Comparison of ENCODE assay signal across 23 mouse cellular contexts in genomic region chr9:24211636-24212035, GRCm38 (mm10).
DNase-seq lines count a peak whose midpoint lies in the region; TF ChIP-seq lines count a peak whose summit lies in the region.
"Had no signal": no experiment of that assay in that cellular context is flagged by ENCODE, and none has a peak within 500 bp of the region (broad histone marks: within the 10 kb centered on the region; RNA-seq: fewer than 3 reads in every experiment).

No protein-coding gene starts in this region.

- H3K27ac ChIP-seq in layer of hippocampus, adult 2 months: no peak overlapping the region
- H3K27ac ChIP-seq: forebrain, embryonic 10.5 days; hindbrain, embryonic 14.5 days; kidney, embryonic 15.5 days; limb, embryonic 15.5 days; liver, embryonic 15.5 days had no signal

- no peak for TF ChIP-seq CTCF in layer of hippocampus, adult 2 months (conservative IDR thresholded peaks at IDR 0.05)

- intact Hi-C loops in left cerebral cortex, postnatal 10 days (cut with DNase I): no loop called here

- H3K4me3 ChIP-seq in layer of hippocampus, adult 2 months: no peak overlapping the region
- H3K4me3 ChIP-seq: forebrain, embryonic 10.5 days; kidney, embryonic 15.5 days; limb, embryonic 15.5 days; liver, embryonic 15.5 days; myocyte had no signal

- DNase-seq in left cerebral cortex, adult 11 months (ENCODE audit: low spot score): peak; percentile 54
- DNase-seq in left cerebral cortex, postnatal 10 days (ENCODE audit: extremely low spot score in 1 of 2, low spot score in 2 of 2): no peak
- DNase-seq in layer of hippocampus, adult 2 months (ENCODE audit: low spot score in 2 of 2): peak; percentile 47 to 66
- peak; percentile 68 to 86 for DNase-seq in left cerebral cortex, adult 9 months (ENCODE audit: low spot score in 2 of 2)
- peak; percentile 70 to 86 for DNase-seq in right cerebral cortex, postnatal 36 days (ENCODE audit: low spot score in 2 of 2)
- no peak for DNase-seq in kidney, postnatal 25 days
- no peak for DNase-seq in cerebellum, adult 11-12 months
- DNase-seq in lung, postnatal 25 days (ENCODE audit: low spot score): no peak
- DNase-seq: adrenal gland, postnatal 36 days; cerebellum, adult 2 months; cerebellum, postnatal 36 days; forebrain, postnatal 0 days; gastrocnemius, postnatal 14 days; heart, adult 18-20 months; heart, postnatal 36 days; midbrain, embryonic 14.5 days; thymus, postnatal 25 days had no signal

Comparison
In these comparisons a context has a peak if more than half of its experiments do, and no peak if none do; other contexts are left out.
1. DNase-seq: peak in left cerebral cortex, adult 11 months (single experiment), layer of hippocampus, adult 2 months (2 of 2), left cerebral cortex, adult 9 months (2 of 2) and right cerebral cortex, postnatal 36 days (2 of 2); none in left cerebral cortex, postnatal 10 days (0 of 2), kidney, postnatal 25 days (0 of 2), cerebellum, adult 11-12 months (single experiment) and lung, postnatal 25 days (single experiment).